10 mouse cellular contexts compared by ENCODE assay signal in genomic region chr4:85391795-85392194, GRCm38 (mm10).
DNase-seq lines count a peak whose midpoint lies in the region; ATAC-seq and TF ChIP-seq lines count a peak whose summit lies in the region.
"Had no signal": no experiment of that assay in that cellular context is flagged by ENCODE, and none has a peak within 500 bp of the region (broad histone marks: within the 10 kb centered on the region; RNA-seq: fewer than 3 reads in every experiment).

No protein-coding gene starts in this region.

- TF ChIP-seq CTCF in layer of hippocampus, adult 2 months (conservative IDR thresholded peaks at IDR 0.05), result peak; percentile 84

- ATAC-seq in megakaryocyte, adult 5-6 weeks (ENCODE audit: poor library complexity, severe bottlenecking), result no peak
- ATAC-seq in monocyte, adult 5-6 weeks (replicated peaks; ENCODE audit: insufficient number of reproducible peaks, low FRiP score, low TSS enrichment, poor library complexity, severe bottlenecking), result no peak

- peak overlapping the region; percentile 51; the same call in 1 of the 2 replicates for H3K27ac ChIP-seq in layer of hippocampus, adult 2 months
- H3K27ac ChIP-seq: heart, embryonic 13.5 days had no signal

- peak; percentile 25 for DNase-seq in embryo, embryonic 10 days (ENCODE audit: low spot score)
- no peak for DNase-seq in embryo, embryonic 9.5 days (ENCODE audit: extremely low spot score)
- DNase-seq in layer of hippocampus, adult 2 months (ENCODE audit: low spot score in 2 of 2), result peak; percentile 27 to 40
- DNase-seq in layer of hippocampus, postnatal 36 days, result no peak
- peak; percentile 25 for DNase-seq in adipocyte (ENCODE audit: low spot score)
- peak; percentile 35 for DNase-seq in lung, postnatal 14 days

- H3K4me3 ChIP-seq in layer of hippocampus, adult 2 months, result no peak overlapping the region
- H3K4me3 ChIP-seq: heart, embryonic 13.5 days; myocyte had no signal

Comparison
In these comparisons a context has a peak if more than half of its experiments do, and no peak if none do; other contexts are left out.
1. DNase-seq: peak in embryo, embryonic 10 days (single experiment), layer of hippocampus, adult 2 months (2 of 2), adipocyte (single experiment) and lung, postnatal 14 days (single experiment); none in embryo, embryonic 9.5 days (single experiment) and layer of hippocampus, postnatal 36 days (0 of 2).